Mouse (Mus musculus): Measurements from ENCODE around the gene Dvl2.

Gene Dvl2

GRCm38 (mm10) chr11:69981141-69981762 is 19.1 kb upstream of the Dvl2 start, which contains the start of gene Ctdnep1:
Gene Ctdnep1 (plus strand): TSS chr11:69981156.
- no peak for DNase-seq (ENCODE audit: low read depth, low spot score)

DNA sequence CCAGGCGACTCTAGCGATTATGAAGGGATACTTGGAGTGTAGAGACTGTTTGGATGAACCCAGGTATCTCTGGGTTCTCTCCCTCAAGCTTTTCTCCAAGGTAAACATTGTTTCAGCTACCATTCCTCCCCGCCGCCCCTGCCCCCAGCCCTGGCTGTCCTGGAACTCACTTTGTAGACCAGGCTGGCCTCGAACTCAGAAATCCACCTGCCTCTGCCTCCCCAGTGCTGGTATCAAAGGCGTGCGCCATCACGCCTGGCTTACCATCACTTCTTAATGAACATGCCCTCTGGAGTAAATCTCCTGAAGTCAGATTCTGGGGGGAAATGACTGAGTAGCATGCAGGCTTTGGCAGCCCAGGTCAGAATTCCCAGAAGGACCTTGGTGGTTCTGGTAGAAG is 18.2 kb upstream of the Dvl2 start, which contains the start of gene Elp5:
Elp5 (minus strand) TSS at position 293 of the 400 bp plus-strand sequence.
- DNase-seq (ENCODE audit: low read depth, low spot score): no peak

GRCm38 (mm10) chr11:69982877-69983276 is 17.5 kb upstream of the Dvl2 start:
- no peak for DNase-seq (ENCODE audit: low read depth, low spot score)

DNA sequence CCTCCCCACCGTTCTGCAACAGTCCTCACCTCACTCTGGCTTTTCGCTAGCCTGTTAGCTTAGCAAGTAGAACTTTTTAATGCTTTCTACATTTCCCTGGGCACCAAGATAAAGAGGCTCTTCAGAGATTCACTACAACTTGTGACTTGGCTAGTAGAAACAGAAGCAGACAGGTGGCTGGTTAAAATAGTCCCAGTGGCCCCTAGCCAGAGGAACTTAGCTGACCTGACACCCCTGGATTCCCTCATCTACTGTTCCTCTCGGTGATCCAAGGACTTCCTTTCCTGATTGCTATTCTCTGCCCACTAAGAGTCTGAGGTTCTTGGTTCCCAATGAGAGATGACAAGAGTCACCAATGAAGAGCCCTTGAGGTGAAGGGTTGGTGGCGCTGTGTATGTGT is 17.0 kb upstream of the Dvl2 start:
- no peak for DNase-seq (ENCODE audit: low read depth, low spot score)

- DNase-seq (ENCODE audit: low read depth, low spot score): no peak
Observed at GRCm38 (mm10) chr11:69984431-69984830, 16.0 kb upstream of the Dvl2 start.

GRCm38 (mm10) chr11:69989949-69990348 is 10.4 kb upstream of the Dvl2 start:
- no peak for DNase-seq (ENCODE audit: low read depth, low spot score)

GRCm38 (mm10) chr11:69990850-69991691 is 9.3 kb upstream of the Dvl2 start, which contains the start of gene Gabarap:
Gene Gabarap (plus strand): TSS chr11:69991143.
- peak; percentile 98 for DNase-seq (ENCODE audit: low read depth, low spot score)

DNA sequence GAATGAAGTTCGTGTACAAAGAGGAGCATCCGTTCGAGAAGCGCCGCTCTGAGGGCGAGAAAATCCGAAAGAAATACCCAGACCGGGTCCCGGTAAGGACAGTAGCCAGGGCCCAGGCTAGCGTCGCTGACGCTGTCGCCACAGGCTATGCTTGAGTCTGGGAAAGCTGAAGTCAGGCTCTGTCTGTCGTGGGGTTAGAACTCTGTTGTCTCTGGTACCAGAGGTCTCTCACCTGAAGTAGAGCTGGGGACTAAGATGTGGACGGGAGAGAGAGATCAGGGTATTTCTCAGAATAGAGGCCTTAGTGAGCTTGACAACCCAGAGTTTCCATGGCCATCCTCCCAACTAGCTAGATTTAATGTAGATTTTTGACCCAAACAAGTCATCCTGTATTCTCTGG is 8.7 kb upstream of the Dvl2 start:
- no peak for DNase-seq (ENCODE audit: low read depth, low spot score)

DNA sequence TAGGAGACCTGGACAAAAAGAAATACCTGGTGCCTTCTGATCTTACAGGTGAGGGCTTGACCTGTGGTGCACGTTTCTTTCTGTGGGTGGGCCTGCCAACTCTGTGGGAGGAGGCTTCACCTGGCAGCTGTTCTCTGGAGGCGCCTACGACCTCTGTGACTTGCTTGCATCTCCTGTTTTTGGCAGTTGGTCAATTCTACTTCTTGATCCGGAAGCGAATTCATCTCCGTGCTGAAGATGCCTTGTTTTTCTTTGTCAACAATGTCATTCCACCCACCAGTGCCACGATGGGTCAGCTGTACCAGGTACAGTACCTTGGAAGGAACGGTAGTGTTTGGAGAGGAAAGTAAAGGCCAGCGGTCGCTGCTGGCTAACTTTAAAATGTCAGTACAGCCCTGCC is 8.0 kb upstream of the Dvl2 start:
- no peak for DNase-seq (ENCODE audit: low read depth, low spot score)

GRCm38 (mm10) chr11:69992932-69993331 is 7.5 kb upstream of the Dvl2 start:
- DNase-seq (ENCODE audit: low read depth, low spot score): no peak

DNA sequence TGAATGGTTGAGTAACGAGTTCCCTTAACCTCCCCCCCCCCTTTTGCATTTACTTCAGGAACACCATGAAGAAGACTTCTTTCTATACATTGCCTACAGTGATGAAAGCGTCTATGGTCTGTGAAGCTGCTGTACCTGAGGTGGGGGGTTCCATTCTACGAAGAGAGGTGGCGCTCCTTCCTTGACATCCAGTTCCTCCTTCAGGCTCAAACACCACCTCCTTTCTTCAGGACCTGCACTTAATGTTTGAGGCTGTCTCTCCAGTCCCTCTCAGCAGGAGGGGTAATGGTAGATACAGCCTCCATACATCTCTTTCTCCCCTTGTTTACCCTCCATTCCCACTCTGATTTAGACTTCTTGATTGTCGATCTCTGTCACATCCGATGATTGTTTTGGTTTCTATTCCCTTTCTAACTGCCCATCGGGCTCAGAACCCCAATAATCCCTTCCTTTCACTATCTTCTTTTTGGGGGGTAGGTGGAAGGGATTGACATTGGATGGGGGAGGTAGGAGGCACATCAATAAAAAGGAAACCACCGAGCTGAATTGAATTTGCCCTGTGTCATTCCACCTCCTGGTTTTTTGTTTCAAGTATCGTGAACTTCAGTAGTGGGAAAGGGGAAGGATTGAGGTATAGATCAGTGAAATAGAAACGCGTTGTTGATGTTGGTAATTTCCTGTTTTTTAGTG is 5.8 kb upstream of the Dvl2 start:
- no peak for DNase-seq (ENCODE audit: low read depth, low spot score)

DNA sequence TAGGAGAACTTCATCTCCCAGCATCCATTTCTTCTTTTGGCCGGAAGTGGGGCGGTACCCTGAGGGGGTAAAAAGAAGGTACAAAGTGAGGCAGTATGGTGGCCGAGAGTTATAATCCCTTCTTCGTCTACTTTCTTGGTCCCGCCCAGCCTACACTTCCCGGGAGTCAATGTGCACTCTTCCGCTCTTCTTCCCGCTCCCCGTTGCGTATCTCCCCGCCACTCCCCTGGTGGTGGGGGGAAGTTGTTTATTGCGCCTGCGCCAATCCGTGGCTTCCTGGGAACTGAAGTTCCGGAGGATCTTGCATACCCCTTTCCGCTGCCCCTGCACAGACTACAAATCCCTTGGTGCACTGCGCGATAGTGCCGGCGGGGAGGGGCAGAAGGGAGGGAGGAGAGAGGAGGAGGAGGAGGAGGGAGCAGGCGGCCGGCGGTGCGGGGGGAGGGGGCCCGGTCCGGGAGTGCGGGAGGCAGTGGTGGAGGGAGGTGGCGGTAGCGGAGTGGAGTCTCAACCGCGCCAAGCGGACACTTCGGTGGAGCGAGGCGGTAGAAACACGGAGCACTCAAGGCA is 4.9 kb upstream of the Dvl2 start, which contains the start of gene Phf23:
Phf23 (plus strand) TSS at position 387 of the 570 bp plus-strand sequence.
- peak; percentile 100 for DNase-seq (ENCODE audit: low read depth, low spot score)

DNA sequence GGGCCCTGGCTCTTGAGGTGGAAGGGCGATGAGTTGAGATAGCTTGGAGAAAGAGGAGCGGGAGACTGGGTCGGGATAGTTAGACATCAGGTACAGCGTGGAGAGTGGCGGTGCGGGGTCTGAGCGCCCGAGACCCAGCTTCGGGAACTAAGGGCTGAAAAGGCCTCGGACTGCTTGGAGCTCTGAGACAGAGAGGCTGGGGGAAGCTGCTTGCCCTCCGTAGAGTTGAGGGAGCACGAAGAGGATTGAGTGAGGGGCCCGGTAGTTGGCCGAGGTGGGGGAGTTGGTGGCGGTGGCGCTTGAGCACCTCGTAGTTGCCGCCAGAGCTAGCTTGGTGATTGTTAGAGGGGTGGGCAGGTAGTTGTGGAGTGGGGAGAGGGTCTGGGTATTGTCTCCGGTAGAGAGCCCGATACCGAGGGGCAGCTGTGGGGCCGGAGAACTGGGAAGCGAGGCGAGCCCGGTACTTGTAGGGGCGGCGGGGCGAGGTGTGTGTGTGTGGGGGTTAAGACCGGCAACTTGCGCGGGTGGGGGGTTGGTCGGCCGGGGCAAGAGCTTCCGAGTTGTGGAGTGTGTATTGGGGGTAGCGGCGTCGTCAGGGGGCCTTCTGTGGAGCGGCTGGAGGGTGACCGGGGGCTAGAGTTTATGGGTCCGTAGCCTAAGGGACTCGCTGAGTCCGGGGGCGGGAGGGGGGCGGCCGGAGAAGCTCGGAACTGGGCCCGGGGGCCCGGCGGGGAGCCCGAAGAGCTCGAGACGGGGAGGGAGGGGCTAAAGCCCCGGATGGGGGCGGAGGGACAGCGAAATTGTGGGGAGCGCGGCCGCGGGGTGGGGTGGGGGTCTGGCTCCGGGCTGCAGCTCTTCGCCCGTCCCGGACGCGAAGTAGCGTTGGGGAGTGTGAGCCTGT is 4.0 kb upstream of the Dvl2 start:
- DNase-seq (ENCODE audit: low read depth, low spot score): peak; percentile 42

DNA sequence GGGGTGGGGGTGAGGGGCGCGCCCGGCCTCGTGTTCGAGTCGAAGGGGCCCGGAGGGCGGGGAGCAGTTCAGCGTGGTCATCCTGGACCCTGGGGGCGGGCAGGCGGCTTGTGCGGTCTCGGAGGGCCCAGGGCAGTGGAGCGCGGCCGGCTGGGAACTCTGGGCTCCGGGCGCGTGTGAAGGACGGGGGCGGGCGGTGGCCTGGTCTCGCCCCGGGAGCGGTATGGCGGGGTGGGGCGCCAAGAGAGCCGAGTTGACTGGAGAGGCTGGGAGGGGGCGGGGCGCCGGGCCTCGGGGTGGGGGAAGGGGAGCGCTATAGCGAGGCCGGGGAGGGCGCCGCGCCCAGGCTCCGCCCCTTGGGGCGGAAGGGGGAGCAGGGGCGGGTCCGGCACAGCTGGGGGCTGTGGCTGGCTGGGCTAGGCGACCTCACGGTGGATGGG is 3.3 kb upstream of the Dvl2 start:
- peak; percentile 89 for DNase-seq (ENCODE audit: low read depth, low spot score)

DNA sequence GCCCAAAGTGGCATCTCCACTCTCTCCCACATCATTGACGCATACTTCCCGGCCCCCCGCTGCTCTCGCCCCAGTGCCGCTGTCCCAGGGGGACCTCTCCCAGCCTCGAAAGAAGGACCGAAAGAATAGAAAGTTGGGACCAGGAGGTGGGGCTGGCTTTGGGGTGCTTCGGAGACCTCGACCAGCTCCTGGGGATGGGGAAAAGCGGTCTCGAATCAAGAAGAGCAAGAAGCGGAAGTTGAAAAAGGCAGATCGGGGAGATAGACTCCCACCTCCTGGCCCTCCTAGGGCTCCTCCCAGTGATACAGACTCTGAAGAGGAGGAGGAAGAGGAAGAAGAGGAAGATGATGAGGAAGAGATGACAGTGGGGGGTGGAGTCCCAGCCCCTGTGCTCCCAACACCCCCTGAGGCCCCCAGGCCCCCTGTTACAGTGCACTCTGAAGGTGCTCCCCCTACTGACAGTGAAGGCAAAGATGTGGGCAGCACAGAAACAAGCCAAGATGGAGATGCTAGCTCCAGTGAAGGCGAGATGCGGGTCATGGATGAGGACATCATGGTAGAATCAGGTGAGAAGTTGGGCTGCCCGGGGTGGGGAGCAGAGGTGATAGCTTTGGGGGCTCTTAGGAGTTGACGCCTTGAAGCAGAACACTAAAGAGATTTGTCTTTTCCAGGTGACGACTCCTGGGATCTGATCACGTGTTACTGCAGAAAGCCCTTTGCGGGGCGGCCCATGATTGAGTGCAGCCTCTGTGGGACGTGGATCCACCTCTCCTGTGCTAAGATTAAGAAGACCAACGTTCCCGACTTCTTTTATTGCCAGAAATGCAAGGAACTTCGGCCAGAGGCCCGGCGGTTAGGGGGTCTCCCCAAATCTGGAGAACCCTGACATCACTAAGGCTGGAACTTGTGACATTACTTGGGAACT is 1.6 kb upstream of the Dvl2 start:
- no peak for DNase-seq (ENCODE audit: low read depth, low spot score)

DNA sequence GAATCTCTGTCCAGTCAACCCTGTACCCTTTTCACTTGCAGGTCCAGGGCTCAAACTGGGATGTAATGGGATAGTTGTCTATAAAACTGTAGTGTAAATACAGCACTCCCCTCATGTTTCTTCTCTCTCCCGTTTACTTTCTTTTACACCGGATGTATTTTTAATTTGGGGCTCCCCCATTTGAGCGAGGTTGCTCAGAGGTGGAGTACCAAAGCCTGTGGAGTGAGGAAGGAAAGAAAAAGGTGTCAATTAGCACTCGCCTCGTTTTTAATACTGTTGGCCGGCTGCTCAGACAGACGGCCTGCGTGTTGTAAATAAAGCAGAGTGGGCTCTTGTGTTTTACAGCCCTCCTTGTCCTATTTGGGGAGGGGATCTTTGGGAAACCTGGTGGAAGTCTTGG is 729 bp upstream of the Dvl2 start:
- DNase-seq (ENCODE audit: low read depth, low spot score): no peak

GRCm38 (mm10) chr11:70001159-70001558 is 764 bp downstream of the Dvl2 start:
- no peak for DNase-seq (ENCODE audit: low read depth, low spot score)

DNA sequence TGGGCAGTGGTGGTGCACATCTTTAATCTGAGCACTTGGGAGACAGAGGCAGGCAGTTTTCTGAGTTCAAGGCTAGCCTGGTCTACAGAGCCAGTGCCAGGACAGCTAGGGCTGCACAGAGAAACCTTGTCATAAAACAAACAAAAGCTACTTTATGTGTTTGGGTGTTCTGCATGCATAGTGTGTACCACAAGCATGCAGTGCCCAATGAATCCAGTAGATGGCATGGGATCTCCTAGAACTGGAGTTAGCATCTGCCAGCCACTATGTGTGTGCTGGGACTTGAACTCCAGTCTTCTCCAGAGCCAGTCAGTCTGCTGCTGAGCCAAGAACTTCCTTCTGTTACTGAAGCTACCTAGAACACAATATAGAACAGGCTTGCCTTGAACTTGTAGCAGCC is 1.5 kb downstream of the Dvl2 start:
- peak; percentile 90 for DNase-seq (ENCODE audit: low read depth, low spot score)

- DNase-seq (ENCODE audit: low read depth, low spot score): no peak
Observed at GRCm38 (mm10) chr11:70002471-70002870, 2.1 kb downstream of the Dvl2 start.

DNA sequence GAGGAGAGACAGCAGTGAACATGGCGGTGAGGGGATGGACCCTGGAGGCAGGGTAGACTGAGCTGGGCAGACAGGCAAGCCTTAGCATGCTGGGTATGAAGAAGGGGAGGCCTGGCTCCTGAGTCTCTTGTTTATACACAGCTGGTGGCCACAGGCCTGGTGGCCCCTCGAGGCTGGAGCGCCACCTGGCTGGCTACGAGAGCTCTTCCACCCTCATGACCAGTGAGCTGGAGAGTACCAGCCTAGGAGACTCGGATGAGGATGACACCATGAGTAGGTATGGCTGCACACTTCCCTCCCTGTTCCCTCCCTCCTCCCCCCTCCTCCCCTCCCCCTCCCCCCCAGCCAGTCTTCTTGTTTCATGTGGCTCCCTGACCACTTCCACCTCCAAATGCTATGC is 5.1 kb downstream of the Dvl2 start:
- peak; percentile 63 for DNase-seq (ENCODE audit: low read depth, low spot score)

Data from R1 (cell line).